Mouse (Mus musculus) G1E-ER4 (cell line): ENCODE results near the gene Ptprf. TPM values are rescaled to one million over a fixed set of nuclear protein-coding genes. Genes with fewer than 3 reads are reported as not detected.

Source experiments
- GATA1 ChIP-seq: IDR thresholded peaks from one replicate; pipeline ENCODE4 v1.8.0; 2012; ENCODE audit warnings: low read length, inconsistent platforms
- polyA plus RNA-seq: library from polyadenylated mRNA; stranded (reverse); fragments of >175 nt; gene quantifications from 2 replicates; pipeline ENCODE4 v1.2.3, GENCODE M21; 2012

Gene Ptprf
- polyA plus RNA-seq, 1 experiment, result not detected

DNA sequence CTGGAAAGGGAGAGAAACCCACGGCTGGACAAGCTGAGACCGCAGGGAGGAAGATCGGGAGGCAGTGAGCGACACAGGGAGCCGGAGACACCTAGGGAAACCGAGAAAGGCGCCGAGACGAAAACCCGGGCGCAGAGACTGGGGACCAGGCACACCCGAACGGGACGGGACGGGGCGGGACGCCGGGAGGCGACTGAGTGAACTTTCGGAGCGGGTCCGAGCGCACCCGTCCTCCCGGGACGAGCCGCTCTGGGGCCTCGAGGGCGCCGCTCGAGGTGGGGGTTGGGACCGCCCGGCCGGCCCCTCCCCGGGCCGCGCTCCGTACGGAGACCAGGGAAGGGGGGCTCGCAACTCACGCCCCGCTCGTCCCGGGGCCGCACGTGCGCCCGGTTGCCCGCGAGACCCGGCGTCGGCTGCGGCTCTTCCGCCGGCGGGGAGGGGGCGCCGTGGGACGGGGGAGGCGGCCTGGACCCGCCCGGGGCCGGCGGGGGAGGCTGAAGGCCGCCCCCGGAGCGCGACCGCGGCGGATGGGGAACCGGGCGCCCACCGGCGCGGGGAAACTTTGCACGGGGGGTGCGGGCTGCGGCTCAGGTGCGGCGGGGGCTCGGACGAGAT is 682 bp downstream of the Ptprf start:
- TF ChIP-seq GATA1, result no peak

DNA sequence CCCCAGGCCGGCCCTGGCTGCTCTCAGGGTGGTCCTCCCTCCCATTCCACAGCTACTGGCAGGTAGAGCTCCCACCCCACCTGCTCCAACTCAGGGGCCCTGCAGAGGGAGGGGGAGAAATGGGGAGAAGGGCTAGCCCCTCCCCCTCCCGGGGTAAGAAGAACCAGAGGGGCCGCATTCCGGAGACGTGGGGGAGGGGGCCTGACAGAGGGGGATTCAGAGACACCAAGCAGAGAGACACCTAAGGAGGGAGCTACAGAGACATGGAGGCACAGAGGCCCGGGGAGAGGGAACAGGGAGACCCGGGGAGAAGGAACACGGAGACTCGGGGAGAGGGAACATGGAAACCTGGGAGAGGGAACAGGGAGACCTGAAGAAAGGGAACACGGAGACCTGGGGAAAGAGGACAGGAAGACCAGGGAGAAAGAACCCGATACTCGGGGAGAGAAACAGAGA is 1.2 kb downstream of the Ptprf start:
- no peak for TF ChIP-seq GATA1

DNA sequence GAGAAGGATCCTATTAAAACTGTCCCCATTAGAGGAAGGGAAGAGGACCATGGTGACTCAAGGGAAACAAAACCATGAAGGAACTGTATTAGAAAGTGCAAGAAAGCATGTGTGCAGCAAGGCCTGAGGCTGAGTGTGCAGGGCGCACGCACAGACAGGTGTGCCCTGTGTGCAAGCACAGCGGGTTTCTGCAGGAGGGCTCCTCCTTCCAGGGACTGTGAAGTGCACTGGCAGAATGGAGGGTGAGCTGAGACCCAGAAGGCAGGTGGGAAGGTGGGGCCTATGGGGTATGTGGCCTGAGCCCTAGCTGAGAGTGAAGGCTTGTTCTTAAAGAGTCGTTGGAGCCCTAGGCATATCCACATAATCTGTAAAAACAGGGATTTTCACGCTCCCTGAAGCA is 1.9 kb downstream of the Ptprf start:
- TF ChIP-seq GATA1, result no peak

DNA sequence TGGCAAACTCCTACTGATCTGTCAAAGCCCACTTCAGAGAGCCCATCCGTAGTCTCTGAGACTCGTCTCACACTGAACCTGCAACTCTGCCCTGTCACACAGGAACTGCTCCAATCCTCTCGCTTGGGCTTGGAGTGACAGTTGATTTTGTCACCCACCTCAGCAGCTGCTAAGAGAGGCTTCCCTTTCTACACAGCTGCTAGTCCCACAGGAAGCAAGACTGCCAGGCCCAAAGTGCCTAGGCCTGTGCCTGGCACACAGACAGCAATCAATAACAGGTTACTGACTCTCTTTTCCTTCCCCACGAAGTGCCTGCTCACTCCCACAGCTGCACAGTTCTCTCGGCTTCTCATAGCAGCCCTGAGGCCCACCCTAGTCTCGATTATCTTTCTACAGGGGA is 2.7 kb downstream of the Ptprf start:
- no peak for TF ChIP-seq GATA1

DNA sequence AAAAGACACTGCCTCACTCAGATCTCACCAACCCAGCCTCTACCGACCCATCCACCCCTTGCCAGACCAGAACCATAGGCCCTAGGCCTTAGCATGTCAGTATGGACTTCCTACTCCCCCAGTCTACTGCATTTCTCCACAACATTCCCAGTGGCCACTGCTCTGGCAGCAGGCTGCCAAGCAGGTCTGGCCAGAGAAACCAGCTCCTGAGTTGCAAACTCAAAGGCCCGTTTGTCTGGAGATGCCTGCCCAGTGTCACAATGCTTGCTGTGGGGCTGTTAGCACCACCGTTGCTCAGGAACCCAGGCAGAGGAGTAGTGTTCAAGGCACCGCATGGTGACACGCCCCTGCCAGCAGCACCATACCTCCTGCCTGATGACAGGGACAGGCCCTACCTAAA is 5.0 kb downstream of the Ptprf start:
- no peak for TF ChIP-seq GATA1

DNA sequence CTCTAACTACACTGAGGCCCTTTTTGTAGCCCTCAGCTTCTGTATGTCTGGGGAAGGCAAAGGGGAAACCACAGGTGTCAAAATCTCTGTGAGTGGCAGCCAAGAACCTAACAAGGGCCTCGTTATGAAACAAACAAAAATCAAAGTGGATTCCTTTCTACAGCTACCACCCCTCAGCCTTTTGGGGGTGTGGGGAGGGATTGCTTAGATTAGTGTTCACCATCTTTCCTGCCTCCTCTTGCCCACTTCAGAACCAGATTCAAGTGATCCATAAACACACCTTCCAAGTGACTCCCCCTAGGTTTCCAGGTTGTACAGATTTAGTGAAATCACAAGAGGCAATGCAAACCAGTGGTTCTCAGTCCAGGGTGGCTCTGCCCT is 9.0 kb downstream of the Ptprf start:
- no peak for TF ChIP-seq GATA1

DNA sequence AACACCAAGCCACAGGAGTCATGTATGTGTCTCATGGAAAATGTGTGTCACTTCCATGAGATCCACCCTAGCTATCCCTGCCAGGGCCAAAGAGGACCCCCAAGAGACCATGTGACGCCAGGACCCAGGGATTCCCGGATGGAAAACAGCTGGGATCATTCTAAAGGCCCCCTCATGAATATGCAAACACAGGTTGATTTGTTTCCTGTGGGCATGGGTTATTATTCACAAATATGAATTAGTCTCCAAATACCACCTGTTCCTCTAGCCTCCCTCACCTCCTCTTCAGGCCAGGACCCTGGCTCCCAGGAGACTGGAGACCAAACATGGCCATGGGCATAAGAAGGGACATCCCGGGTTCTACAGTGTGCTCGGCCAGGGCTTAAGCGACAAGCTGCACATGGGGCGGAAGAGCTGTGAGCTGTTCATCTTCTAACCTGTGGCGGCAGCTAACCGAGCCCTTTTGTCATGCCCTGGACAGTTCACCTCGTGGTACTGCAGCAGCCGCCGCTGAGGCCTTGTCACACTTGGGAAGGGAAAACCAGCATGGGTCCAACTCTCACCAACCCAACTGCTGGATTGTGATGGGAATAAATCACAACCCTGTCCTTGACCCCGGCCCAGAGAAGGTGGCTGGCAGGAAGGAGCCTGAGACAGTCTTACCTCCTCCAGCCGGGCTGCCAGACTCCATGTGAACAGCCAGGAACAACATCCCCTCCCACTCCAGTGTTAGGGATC is 9.6 kb downstream of the Ptprf start:
- TF ChIP-seq GATA1, result no peak

DNA sequence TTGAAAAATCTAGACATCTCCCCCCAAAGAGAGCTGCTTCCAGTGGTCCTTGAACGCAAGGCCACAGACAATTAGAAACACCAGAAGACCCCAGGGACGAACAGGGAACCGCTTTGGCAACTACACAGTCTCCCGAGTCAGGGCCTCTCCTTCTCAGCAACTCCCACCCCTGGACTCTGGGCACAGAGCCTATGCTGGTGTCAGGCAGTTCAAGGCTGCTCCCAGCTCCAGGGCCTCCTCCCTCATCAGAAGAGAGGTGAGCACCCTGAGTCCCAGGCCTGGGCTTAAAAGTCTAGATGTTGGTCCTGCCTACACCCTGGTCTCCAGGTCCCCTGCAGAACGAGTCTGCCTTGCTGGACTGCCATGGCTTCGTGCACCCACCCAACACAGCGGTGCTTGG is 10.7 kb downstream of the Ptprf start:
- TF ChIP-seq GATA1, result no peak

DNA sequence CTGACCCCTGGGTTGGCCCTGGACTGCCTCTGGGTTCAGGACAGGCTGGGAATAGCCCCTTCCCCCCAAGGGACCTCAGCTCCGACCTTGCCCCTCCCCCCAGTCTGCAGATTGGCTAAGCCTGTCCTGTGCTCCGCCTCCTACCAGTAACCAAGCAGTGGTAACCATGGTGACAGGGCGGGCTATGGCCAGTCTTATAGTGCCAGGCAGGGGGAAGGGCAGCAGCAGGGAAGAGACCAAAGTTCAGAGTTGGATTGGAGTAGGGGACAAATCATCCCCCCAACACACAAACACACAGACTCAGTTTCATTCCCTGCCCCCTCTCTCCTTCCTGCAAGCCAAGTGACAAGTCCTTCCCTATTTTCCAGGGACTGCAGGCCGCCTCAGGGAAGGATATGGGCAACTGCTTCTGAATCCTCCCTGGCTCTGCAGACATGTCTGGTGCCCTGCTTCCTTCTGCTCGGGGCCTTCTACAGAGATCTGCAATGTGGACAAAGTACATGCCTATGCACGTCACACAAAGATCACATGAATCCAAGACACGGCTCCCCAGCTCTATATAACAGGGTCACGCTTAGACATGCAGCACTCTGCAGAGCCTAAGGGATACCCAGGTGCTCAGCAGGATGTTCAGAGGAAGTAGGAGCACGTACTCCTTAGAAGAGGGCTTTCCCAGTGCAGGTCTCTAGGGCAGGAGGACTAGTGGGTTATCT is 14.5 kb downstream of the Ptprf start:
- TF ChIP-seq GATA1, result no peak

DNA sequence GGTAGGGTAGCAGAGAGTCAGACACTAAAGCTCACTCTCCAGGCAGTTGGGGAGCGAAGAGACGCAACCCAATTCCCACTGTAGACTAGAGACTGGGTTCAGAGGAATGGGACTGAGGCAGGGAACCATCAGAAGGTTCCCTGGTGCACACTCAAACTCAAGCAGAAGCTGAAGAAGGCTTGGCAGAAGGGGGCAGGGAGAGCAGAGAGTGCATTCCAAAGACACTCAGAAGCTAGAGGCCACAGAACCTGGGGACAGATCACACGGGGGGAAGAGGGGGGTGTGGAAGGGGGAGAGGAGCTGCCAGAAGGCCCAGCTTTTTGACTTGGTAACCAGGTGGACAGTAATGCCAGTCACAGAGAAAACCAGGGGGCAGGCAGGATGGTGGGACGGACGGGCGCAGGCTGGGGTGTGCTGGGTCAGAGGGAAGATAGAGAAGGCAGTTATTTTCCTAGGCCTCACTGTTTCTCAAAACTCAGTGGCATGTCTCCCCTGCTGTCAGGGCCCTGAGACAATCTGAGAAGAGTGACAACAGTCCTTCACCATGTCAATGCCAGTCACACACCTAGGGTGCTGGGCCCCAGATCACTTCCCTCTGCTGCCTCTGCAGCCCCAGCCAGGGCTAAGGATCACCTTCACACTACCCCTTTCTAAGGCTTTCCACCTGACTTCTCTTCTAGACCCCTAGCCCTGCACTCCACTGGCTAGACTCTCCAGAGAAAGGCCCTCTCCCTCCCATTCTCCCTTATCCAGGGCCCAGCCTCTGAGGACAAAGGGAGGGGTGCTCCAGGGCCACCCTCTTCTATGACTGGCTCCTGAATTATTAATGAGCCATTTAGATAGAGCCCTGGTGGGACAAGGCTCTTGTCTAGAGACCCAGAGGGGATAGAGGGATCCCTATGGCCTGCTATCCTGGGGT is 15.3 kb downstream of the Ptprf start:
- no peak for TF ChIP-seq GATA1

DNA sequence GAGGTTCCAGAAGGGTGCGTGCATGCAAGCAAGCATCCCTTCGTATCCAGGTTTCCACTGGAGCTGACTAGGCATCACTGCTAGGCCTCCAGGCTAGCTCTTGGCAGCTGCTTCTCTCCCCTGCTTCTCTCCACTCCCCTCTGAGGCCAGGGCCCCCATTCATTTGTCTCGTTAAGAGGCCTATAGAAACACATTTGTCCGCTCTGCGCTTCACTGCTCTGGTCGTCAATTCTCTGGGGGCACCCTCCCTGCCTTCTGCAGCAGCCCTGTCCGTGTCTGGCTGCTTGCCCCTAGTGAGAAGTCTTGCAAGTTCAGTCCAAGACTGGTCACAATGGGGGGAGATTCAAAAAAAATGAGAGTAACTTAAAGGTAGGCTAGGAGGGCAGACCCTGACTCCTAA is 16.7 kb downstream of the Ptprf start:
- TF ChIP-seq GATA1, result no peak

DNA sequence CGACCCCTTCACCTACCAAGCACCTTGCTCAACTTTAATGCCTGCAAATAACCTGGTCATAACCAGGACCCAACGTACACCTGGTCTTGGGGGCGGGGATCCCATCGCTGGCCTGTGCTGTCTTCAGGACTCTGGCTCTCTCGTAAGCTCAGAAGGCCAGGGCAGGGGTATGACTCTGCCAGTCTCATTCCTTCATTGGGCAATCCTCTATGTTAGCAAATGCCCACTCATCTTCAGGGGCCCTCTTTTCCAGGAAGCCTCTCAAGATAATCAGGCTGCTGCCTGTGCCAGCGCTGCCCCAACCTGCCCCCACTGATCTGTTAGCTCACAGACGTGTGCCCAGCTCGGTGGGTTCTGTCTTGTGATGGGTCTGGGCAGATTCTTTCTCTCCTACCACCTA is 17.2 kb downstream of the Ptprf start:
- no peak for TF ChIP-seq GATA1

DNA sequence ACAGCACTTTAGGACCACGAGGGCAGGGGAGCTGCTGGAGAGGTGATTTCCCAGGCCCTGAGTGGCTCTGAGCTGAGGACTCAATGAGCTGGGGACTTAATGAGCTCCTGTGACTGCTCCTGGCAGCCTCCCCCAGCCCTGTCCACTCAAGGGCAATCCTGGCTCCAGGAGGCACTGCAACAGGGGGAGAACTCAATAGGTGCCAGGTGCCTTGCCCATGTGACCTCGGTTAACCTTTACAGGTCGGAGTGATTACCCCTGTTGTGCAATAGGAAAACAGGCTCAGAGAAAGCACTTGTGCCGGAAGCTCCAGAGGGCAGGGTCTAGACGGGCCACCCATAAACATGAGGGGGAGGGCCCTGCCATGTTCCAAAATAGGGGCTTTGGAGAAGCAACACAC is 17.7 kb downstream of the Ptprf start:
- no peak for TF ChIP-seq GATA1

DNA sequence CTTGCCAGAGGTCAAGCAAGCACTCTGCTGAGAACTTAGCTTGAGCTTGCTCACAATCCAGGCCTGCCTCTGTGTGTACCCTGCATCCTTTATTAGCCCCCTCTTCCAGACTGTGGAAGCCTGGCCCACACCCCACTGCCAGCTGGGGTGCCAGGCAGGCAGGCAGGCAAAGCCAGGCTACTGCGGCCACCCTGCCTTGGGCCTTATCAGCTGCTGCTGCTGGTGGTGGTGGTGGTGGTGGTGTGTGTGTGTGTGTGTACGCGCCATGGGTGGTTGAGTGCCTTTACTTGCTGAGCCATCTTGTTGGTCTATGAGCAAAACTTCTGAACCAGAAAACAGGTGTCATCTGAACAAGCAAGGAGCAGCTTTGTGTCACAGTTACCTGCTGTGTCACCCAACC is 18.3 kb downstream of the Ptprf start:
- no peak for TF ChIP-seq GATA1

DNA sequence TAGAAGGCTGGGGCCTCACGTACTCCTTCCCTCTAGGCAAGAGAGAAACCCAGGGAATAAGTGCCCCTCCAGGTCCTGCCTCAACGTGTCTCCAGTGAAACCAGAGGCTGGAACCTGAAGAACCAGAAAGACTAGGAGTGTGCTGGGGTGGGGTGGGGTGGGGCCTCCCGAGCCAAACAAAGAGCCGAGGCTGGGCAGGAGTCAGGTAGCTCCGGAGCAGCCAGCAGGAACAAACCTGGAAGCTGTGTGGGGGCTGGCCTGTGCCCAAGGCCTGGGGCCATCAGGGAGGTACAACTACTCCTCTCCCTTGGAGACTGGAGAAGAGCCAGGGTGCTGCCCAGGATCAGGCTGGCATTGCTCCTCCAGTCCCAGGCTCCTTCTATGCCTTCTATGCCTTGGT is 18.9 kb downstream of the Ptprf start:
- TF ChIP-seq GATA1, result no peak
